Comparison of ENCODE assay signal across 10 mouse cellular contexts in the genomic region with DNA sequence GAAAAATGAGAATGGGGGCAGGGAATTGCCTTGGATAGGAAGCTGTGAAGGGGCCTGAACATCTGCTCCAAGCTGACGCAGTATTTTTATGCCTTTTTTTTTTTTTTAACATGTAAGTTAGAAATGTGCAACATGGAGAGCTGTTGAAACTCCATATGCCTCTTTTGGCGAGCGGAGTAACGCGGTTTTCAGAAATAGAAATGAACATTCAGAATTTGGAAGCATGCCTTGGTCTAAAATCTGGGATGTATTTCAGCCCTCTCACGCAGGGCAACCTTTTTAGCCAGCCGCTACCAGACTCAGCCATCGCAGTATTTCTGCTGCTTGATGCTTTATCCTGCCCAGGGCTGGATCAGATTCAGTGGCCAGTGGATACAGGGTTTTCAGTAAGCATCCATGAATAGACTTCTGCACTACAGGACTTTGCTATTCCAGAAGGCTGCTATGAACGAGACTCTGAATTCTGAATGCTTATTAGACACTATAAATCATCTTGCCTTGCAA.
A peak's percentile ranks its signal among the peaks of the same experiment; 100 is the strongest.
DNase-seq lines count a peak whose midpoint lies in the region; ATAC-seq lines count a peak whose summit lies in the region.
"Had no signal": no experiment of that assay in that cellular context is flagged by ENCODE, and none has a peak within 500 bp of the region (broad histone marks: within the 10 kb centered on the region; RNA-seq: fewer than 3 reads in every experiment).

No protein-coding gene starts in this region.

- no peaks in the 10 kb centered on the region for H3K27me3 ChIP-seq in lung, embryonic 16.5 days (ENCODE audit: control insufficient read depth, insufficient read depth, low read depth, low read length)
- no peaks in the 10 kb centered on the region for H3K27me3 ChIP-seq in embryonic facial prominence, embryonic 15.5 days

- H3K27ac ChIP-seq in lung, embryonic 16.5 days (ENCODE audit: low read length): peak overlapping the region; percentile 67
- 0 out of 2 replicates have a peak overlapping the region, but pooled peaks have one; percentile 34 for H3K27ac ChIP-seq in embryonic facial prominence, embryonic 15.5 days (replicated peaks)
- H3K27ac ChIP-seq: kidney, postnatal 0 days had no signal

- H3K4me3 ChIP-seq in lung, embryonic 16.5 days (ENCODE audit: low read length): no peak overlapping the region
- H3K4me3 ChIP-seq in embryonic facial prominence, embryonic 15.5 days (replicated peaks): no peak overlapping the region

- H3K4me2 ChIP-seq in lung, embryonic 16.5 days (ENCODE audit: low read depth, low read length): no peak overlapping the region
- no peak overlapping the region for H3K4me2 ChIP-seq in embryonic facial prominence, embryonic 15.5 days (replicated peaks)

- 64% methylated on average over 9 of the region's 9 CpGs for WGBS in lung, embryonic 16.5 days
- WGBS in embryonic facial prominence, embryonic 15.5 days: 36% methylated on average over 9 of the region's 9 CpGs

- no peaks in the 10 kb centered on the region for H3K4me1 ChIP-seq in lung, embryonic 16.5 days (replicated peaks; ENCODE audit: control insufficient read depth, insufficient read depth, low read length)
- 0 out of 2 replicates have a peak, but pooled peaks cover 11% of the 10 kb centered on the region for H3K4me1 ChIP-seq in embryonic facial prominence, embryonic 15.5 days

- H3K36me3 ChIP-seq in lung, embryonic 16.5 days (ENCODE audit: control insufficient read depth, insufficient read depth, low read length): no peaks in the 10 kb centered on the region
- no peaks in the 10 kb centered on the region for H3K36me3 ChIP-seq in embryonic facial prominence, embryonic 15.5 days

- no peaks in the 10 kb centered on the region for H3K9me3 ChIP-seq in lung, embryonic 16.5 days (ENCODE audit: control insufficient read depth, low read length)
- H3K9me3 ChIP-seq in embryonic facial prominence, embryonic 15.5 days (replicated peaks): no peaks in the 10 kb centered on the region

- peak; percentile 80 for ATAC-seq in lung, embryonic 16.5 days (ENCODE audit: low read depth)
- no peak for ATAC-seq in embryonic facial prominence, embryonic 15.5 days (ENCODE audit: insufficient number of reproducible peaks, low FRiP score, low TSS enrichment, low read depth)
- ATAC-seq in megakaryocyte progenitor cell, adult 5-6 weeks (replicated peaks; ENCODE audit: poor library complexity): no peak

- H3K9ac ChIP-seq in lung, embryonic 16.5 days (ENCODE audit: low read length): no peak overlapping the region
- H3K9ac ChIP-seq in embryonic facial prominence, embryonic 15.5 days: no peak overlapping the region

- no peak for DNase-seq in lung, postnatal 14 days
- DNase-seq in layer of hippocampus, postnatal 14 days (ENCODE audit: low spot score in 2 of 2): peak; percentile 60 to 75
- peak; percentile 11 for DNase-seq in right cerebral cortex, postnatal 14 days
- DNase-seq in embryo, embryonic 10.5 days (ENCODE audit: low spot score): no peak
- no peak for DNase-seq in adipocyte (ENCODE audit: low spot score)
- DNase-seq: gastrocnemius, postnatal 25 days had no signal

Comparison
In these comparisons a context has a peak if more than half of its experiments do, and no peak if none do; other contexts are left out.
1. DNase-seq: peak in layer of hippocampus, postnatal 14 days (2 of 2) and right cerebral cortex, postnatal 14 days (single experiment); none in lung, postnatal 14 days (single experiment), embryo, embryonic 10.5 days (single experiment) and adipocyte (single experiment).